ENCODE assay signal across 8 mouse cellular contexts in genomic region chr14:11534456-11534855, GRCm38 (mm10). TPM values are rescaled to one million over a fixed set of nuclear protein-coding genes. Genes with fewer than 3 reads are reported as not detected.
A peak's percentile ranks its signal among the peaks of the same experiment; 100 is the strongest.
DNase-seq lines count a peak whose midpoint lies in the region; ATAC-seq lines count a peak whose summit lies in the region.

No protein-coding gene starts in this region.

- DNase-seq in gastrocnemius, postnatal 25 days, result peak; percentile 12
- DNase-seq in gastrocnemius, postnatal 4 days (ENCODE audit: low spot score in 2 of 2), result no peak
- peak; percentile 39 for DNase-seq in embryo, embryonic 10 days (ENCODE audit: low spot score)
- peak; percentile 16 for DNase-seq in heart, postnatal 4 days
- DNase-seq in lung, postnatal 10 days, result peak; percentile 31
- no peak for DNase-seq in right cerebral cortex, postnatal 10 days (ENCODE audit: low spot score in 2 of 2)
- DNase-seq in layer of hippocampus, adult 9-11 months, result no peak

- no peak for ATAC-seq in frontal cortex, adult (ENCODE audit: low TSS enrichment)

RNA-seq across cellular contexts. Expression of gene Ptprg, which starts 18.9 kb away (rescaled TPM):
- total RNA-seq in gastrocnemius, postnatal 25 days (2021), result 10 to 100 TPM; 24.2 to 29.1 TPM
- total RNA-seq in gastrocnemius, postnatal 4 days (2021), result 10 to 100 TPM; 44.9 to 51.5 TPM
- 10 to 100 TPM; 69.3 to 72.5 TPM for total RNA-seq in heart, postnatal 4 days (2021)

Comparison
In these comparisons a context has a peak if more than half of its experiments do, and no peak if none do; other contexts are left out.
1. DNase-seq: peak in gastrocnemius, postnatal 25 days (single experiment), embryo, embryonic 10 days (single experiment), heart, postnatal 4 days (single experiment) and lung, postnatal 10 days (single experiment); none in gastrocnemius, postnatal 4 days (0 of 2), right cerebral cortex, postnatal 10 days (0 of 2) and layer of hippocampus, adult 9-11 months (single experiment).